Mouse (Mus musculus) heart, embryonic 14.5 days (tissue): ENCODE results near the gene Sucla2. TPM values are rescaled to one million over a fixed set of nuclear protein-coding genes. Genes with fewer than 3 reads are reported as not detected.

Source experiments
- polyA plus RNA-seq: library from polyadenylated mRNA; unstranded; fragments of >200 nt; fragmentation: Nextera tagmentation; extraction: Ambion mirVana; gene quantifications from 2 replicates; pipeline ENCODE4 v1.2.1, GENCODE M21; 2014

Gene Sucla2
- polyA plus RNA-seq, 1 experiment from 2014 or later = 240 TPM

Other genes starting within 250 kb of the Sucla2 start
- 17.7 and 22.9 TPM in 2 replicates for gene Rb1, start 199.5 kb upstream of the Sucla2 start, polyA plus RNA-seq
- 843 and 883 TPM in 2 replicates for gene Itm2b, start 140.0 kb upstream of the Sucla2 start, polyA plus RNA-seq
- gene Med4, start 15.3 kb upstream of the Sucla2 start, polyA plus RNA-seq = 46.6 and 47.5 TPM in 2 replicates
- gene Nudt15, start 22.9 kb downstream of the Sucla2 start, polyA plus RNA-seq = 4.6 and 5.7 TPM in 2 replicates
- not detected in 2 replicates for gene Gm21750, start 135.9 kb downstream of the Sucla2 start, polyA plus RNA-seq